Mouse (Mus musculus) testis, adult 2 months (tissue): ENCODE results near the gene Supt6.

Experiments
- CTCF ChIP-seq: fragments of 200-500 bp; IDR thresholded peaks from 2 replicates; pipeline ENCODE4 v1.5.1; 2012; ENCODE audit warnings: low read depth, mild to moderate bottlenecking, inconsistent platforms, low read length, moderate library complexity; ENCODE audit not compliant: control insufficient read depth, insufficient read depth, insufficient replicate concordance
- POLR2A ChIP-seq: fragments of 200-500 bp; IDR thresholded peaks from 2 replicates; pipeline ENCODE4 v1.6.1; 2012; ENCODE audit warnings: low read depth, mild to moderate bottlenecking, inconsistent platforms, low read length, moderate library complexity; ENCODE audit not compliant: control insufficient read depth

- no peak for TF ChIP-seq CTCF
- no peak for TF ChIP-seq POLR2A
These were observed 41.5 kb downstream of the Supt6 start for GRCm38 (mm10) chr11:78204287-78204686.
